Mouse (Mus musculus) embryonic fibroblast, embryonic 13.5 days (primary cell): ENCODE measurements around the gene Ccdc183. TPM values are rescaled to one million over a fixed set of nuclear protein-coding genes. Genes with fewer than 3 reads are reported as not detected.
A peak's percentile ranks its signal among the peaks of the same experiment; 100 is the strongest.

Source experiments
- H3K27ac ChIP-seq: 2 replicates; pipeline ENCODE4 v1.5.1; 2012; ENCODE audit warnings: low read length, control low read depth, inconsistent platforms; ENCODE audit not compliant: insufficient read depth
- H3K4me1 ChIP-seq: 2 replicates; pipeline ENCODE4 v1.6.1; 2011; ENCODE audit warnings: low read length; ENCODE audit not compliant: control insufficient read depth, insufficient read depth
- H3K4me3 ChIP-seq: 2 replicates; pipeline ENCODE4 v1.5.1; 2011; ENCODE audit warnings: mild to moderate bottlenecking, control low read depth, low read length; ENCODE audit not compliant: insufficient read depth
- CTCF ChIP-seq: IDR thresholded peaks from 2 replicates; pipeline ENCODE4 v1.5.1; 2011; ENCODE audit warnings: mild to moderate bottlenecking, control low read depth, low read length, moderate library complexity, borderline replicate concordance; ENCODE audit not compliant: insufficient read depth
- POLR2A ChIP-seq: IDR thresholded peaks from 2 replicates; pipeline ENCODE4 v1.6.1; 2011; ENCODE audit warnings: low read depth, mild to moderate bottlenecking, control low read depth, low read length, moderate library complexity
- polyA plus RNA-seq: library from polyadenylated mRNA; stranded (reverse); fragments of >200 nt; gene quantifications from 2 replicates; pipeline ENCODE4 v1.2.4, GENCODE M21; 2011; ENCODE audit warnings: low read depth; ENCODE audit not compliant: missing spikeins, insufficient read length

Ccdc183 gene
- polyA plus RNA-seq, 1 experiment, result not detected

GRCm38 (mm10) chr2:25574136-25574535 is 43.3 kb downstream of the Ccdc183 start:
- Histone ChIP-seq H3K27ac (0 out of 2 replicates have a peak overlapping the region, but pooled peaks have one; percentile 4), H3K4me1 (peaks cover 6% of the 10 kb centered on the region; the same call in 1 of the 2 replicates), H3K4me3 (peak overlapping the region; percentile 52)
- TF ChIP-seq POLR2A (no peak), CTCF (no peak)

DNA sequence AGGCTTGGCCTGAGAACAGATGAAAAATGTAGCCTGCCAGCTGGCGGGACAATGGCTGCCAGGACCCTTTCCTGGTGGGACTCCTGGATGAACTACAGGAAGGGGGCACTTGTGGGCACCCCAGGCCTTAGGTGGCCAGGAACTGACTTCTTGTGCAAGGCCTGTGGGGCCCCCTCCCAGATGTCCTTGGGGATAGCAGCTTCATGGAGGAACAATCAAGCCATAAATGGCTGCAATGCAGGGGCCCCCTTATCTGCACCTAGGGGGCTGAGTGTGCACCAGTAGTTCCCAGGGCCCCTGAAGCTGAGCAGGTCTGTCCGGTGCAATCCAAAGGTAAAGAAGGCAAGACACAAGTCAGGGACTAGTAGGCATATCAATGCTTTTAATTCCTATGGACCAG is 44.4 kb downstream of the Ccdc183 start:
- TF ChIP-seq CTCF (no peak), POLR2A (no peak)
- no peak overlapping the region for H3K4me3 ChIP-seq
- H3K4me1 ChIP-seq, result peaks cover 6% of the 10 kb centered on the region; the same call in 1 of the 2 replicates

DNA sequence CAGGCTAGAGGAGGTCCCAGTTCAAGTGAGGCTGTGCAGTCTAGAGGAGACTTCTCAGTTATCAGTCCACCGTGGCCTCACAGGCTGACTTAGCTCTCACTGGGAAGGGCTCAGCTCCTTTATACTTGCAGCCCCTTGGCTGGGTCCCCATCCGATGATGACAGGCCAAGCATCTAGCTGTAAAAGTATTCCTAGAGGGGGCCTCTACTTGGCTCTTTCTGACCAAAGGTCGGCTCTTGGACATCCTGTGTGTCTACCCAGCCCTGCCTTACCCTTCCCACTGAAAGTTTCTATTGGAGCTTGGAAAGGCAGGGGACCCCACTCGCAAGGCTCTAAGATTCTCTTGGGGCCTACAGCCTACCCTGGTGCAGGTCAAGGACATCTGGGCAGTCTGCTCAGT is 46.3 kb downstream of the Ccdc183 start:
- Histone ChIP-seq H3K27ac (no peak overlapping the region), H3K4me3 (no peak overlapping the region)
- TF ChIP-seq CTCF, result no peak
- TF ChIP-seq POLR2A, result no peak

More for the DNA sequence above, 44.4 kb downstream of the Ccdc183 start:
- H3K27ac ChIP-seq, result no peak overlapping the region

GRCm38 (mm10) chr2:25569323-25569722 is 48.2 kb downstream of the Ccdc183 start:
- Histone ChIP-seq H3K4me1 (no peaks in the 10 kb centered on the region), H3K4me3 (no peak overlapping the region), H3K27ac (no peak overlapping the region)
- TF ChIP-seq POLR2A, result no peak
- no peak for TF ChIP-seq CTCF

More for the DNA sequence above, 46.3 kb downstream of the Ccdc183 start:
- H3K4me1 ChIP-seq, result peaks cover 6% of the 10 kb centered on the region; the same call in 1 of the 2 replicates

DNA sequence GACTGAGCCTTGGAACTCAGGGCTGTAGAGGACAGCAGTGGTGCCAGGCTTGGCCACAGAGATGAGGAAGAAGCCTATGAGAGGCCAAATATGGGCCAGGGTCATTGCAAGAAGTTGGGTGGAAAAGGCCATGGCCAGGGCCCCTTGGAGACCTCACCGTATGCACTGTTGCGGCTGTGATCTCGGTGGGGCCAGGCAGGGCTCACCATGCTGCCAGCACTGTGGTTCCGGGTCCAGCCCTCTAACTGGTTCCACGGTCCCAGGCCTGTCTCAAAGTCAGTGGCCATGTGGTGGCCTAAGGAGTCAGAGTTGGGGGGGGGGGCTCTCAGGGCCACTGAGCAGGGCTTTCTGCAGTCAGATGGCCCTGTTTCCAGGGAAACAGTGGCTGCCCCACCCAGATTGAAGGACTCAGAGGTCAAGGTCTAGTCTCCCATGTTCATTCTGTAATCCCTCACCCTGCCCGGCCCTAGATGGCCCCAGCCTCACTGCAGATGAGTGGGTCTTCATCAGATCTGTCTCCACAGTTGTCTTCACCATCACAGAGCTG is 48.9 kb downstream of the Ccdc183 start:
- Histone ChIP-seq H3K4me3 (no peak overlapping the region), H3K4me1 (no peaks in the 10 kb centered on the region), H3K27ac (no peak overlapping the region)
- no peak for TF ChIP-seq CTCF
- TF ChIP-seq POLR2A, result no peak

DNA sequence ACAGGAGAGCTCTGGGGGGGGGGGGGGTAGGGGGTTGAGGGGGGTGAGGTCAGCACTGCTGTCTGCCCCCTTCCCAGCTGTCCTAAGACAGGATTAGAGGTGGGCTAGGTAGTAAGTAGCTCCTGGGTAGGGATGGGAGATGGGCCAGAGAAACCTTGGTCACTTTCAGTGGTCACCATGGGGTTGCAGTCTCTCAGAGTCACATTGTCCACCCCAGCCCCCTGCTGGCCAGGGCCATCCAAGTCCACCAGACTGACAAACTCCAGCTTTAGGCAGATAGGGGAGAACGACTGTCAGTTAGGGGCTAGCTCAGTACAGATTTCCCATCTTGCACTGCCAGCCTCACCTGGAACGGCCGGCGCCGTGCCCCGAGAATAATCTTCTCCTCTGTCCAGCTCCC is 50.9 kb downstream of the Ccdc183 start:
- Histone ChIP-seq H3K4me3 (no peak overlapping the region), H3K4me1 (no peaks in the 10 kb centered on the region), H3K27ac (no peak overlapping the region)
- no peak for TF ChIP-seq POLR2A
- TF ChIP-seq CTCF, result peak; percentile 45; the same call in 1 of the 2 replicates

- TF ChIP-seq CTCF (no peak), POLR2A (no peak)
- Histone ChIP-seq H3K4me3 (no peak overlapping the region), H3K4me1 (no peaks in the 10 kb centered on the region), H3K27ac (no peak overlapping the region)
These were observed 51.7 kb downstream of the Ccdc183 start for GRCm38 (mm10) chr2:25565741-25566140.

- H3K27ac ChIP-seq, result no peak overlapping the region
- TF ChIP-seq CTCF, result no peak
- no peak for TF ChIP-seq POLR2A
- H3K4me1 ChIP-seq, result peaks cover 3% of the 10 kb centered on the region; the same call in 1 of the 2 replicates
- H3K4me3 ChIP-seq, result no peak overlapping the region
These were observed 55.5 kb downstream of the Ccdc183 start for GRCm38 (mm10) chr2:25561946-25562345.

- TF ChIP-seq CTCF, result no peak
- TF ChIP-seq POLR2A, result no peak
- no peak overlapping the region for H3K27ac ChIP-seq
- no peak overlapping the region for H3K4me3 ChIP-seq
- peaks cover 3% of the 10 kb centered on the region; the same call in 1 of the 2 replicates for H3K4me1 ChIP-seq
These were observed 56.9 kb downstream of the Ccdc183 start for GRCm38 (mm10) chr2:25560551-25560950.

GRCm38 (mm10) chr2:25558774-25559173 is 58.7 kb downstream of the Ccdc183 start:
- TF ChIP-seq POLR2A, result no peak
- TF ChIP-seq CTCF, result no peak
- Histone ChIP-seq H3K4me1 (peaks cover 3% of the 10 kb centered on the region; the same call in 1 of the 2 replicates), H3K4me3 (peak overlapping the region; percentile 84), H3K27ac (no peak overlapping the region)

Other genes starting within 250 kb of the Ccdc183 start
- 3.3 and 5.2 TPM in 2 replicates for gene Sapcd2, start 245.4 kb downstream of the Ccdc183 start, polyA plus RNA-seq
- 0.33 and 2.2 TPM in 2 replicates for gene Entpd2, start 221.8 kb downstream of the Ccdc183 start, polyA plus RNA-seq
- gene Npdc1, start 218.3 kb downstream of the Ccdc183 start, polyA plus RNA-seq, result 86.0 and 107 TPM in 2 replicates
- gene Fut7, start 194.4 kb downstream of the Ccdc183 start, polyA plus RNA-seq, result not detected in 2 replicates
- gene Abca2, start 189.0 kb downstream of the Ccdc183 start, polyA plus RNA-seq, result 7.8 and 12.1 TPM in 2 replicates
- not detected in 2 replicates for gene Clic3, start 160.8 kb downstream of the Ccdc183 start, polyA plus RNA-seq
- gene Paxx, start 156.6 kb downstream of the Ccdc183 start, polyA plus RNA-seq, result 12.9 and 13.6 TPM in 2 replicates
- gene Ptgds, start 147.6 kb downstream of the Ccdc183 start, polyA plus RNA-seq, result not detected in 2 replicates
- gene Lcn12, start 123.8 kb downstream of the Ccdc183 start, polyA plus RNA-seq, result not detected in 2 replicates
- gene Fbxw5, start 116.9 kb downstream of the Ccdc183 start, polyA plus RNA-seq, result 28.0 and 40.7 TPM in 2 replicates
- gene C8g, start 116.0 kb downstream of the Ccdc183 start, polyA plus RNA-seq, result 0.91 and 1.2 TPM in 2 replicates
- 11.5 and 13.1 TPM in 2 replicates for gene Traf2, start 70.7 kb downstream of the Ccdc183 start, polyA plus RNA-seq
- gene Edf1, start 59.8 kb downstream of the Ccdc183 start, polyA plus RNA-seq, result 102 and 122 TPM in 2 replicates
- gene Mamdc4, start 42.8 kb downstream of the Ccdc183 start, polyA plus RNA-seq, result 0.45 and 1.0 TPM in 2 replicates
- gene Phpt1, start 42.5 kb downstream of the Ccdc183 start, polyA plus RNA-seq, result 33.0 and 46.4 TPM in 2 replicates
- 0.17 and 0.25 TPM in 2 replicates for gene Ajm1, start 35.9 kb downstream of the Ccdc183 start, polyA plus RNA-seq
- gene Rabl6, start 9.2 kb downstream of the Ccdc183 start, polyA plus RNA-seq, result 51.0 and 63.2 TPM in 2 replicates
- 17.3 and 18.3 TPM in 2 replicates for gene Tmem141, start 4.3 kb upstream of the Ccdc183 start, polyA plus RNA-seq
- gene Fcna, start 10.4 kb upstream of the Ccdc183 start, polyA plus RNA-seq, result not detected in 2 replicates
- gene Lcn8, start 35.4 kb upstream of the Ccdc183 start, polyA plus RNA-seq, result not detected in 2 replicates
- not detected in 2 replicates for gene Lcn5, start 40.3 kb upstream of the Ccdc183 start, polyA plus RNA-seq
- not detected in 2 replicates for gene Lcn6, start 59.1 kb upstream of the Ccdc183 start, polyA plus RNA-seq
- not detected in 2 replicates for gene Lcn10, start 65.0 kb upstream of the Ccdc183 start, polyA plus RNA-seq
- not detected in 2 replicates for gene Obp2a, start 82.4 kb upstream of the Ccdc183 start, polyA plus RNA-seq
- 14.4 and 21.2 TPM in 2 replicates for gene Bmyc, start 89.1 kb upstream of the Ccdc183 start, polyA plus RNA-seq
- not detected in 2 replicates for gene Obp2b, start 119.3 kb upstream of the Ccdc183 start, polyA plus RNA-seq
- gene Lcn3, start 147.9 kb upstream of the Ccdc183 start, polyA plus RNA-seq, result not detected in 2 replicates
- gene Lcn11, start 159.3 kb upstream of the Ccdc183 start, polyA plus RNA-seq, result not detected in 2 replicates
- gene Gm13539, start 164.6 kb upstream of the Ccdc183 start, polyA plus RNA-seq, result not detected in 2 replicates
- not detected in 2 replicates for gene Glt6d1, start 198.2 kb upstream of the Ccdc183 start, polyA plus RNA-seq
- gene Lcn9, start 205.5 kb upstream of the Ccdc183 start, polyA plus RNA-seq, result not detected in 2 replicates
- gene Sohlh1, start 229.6 kb upstream of the Ccdc183 start, polyA plus RNA-seq, result not detected in 2 replicates
- not detected in 2 replicates for gene Kcnt1, start 246.1 kb upstream of the Ccdc183 start, polyA plus RNA-seq